Mouse (Mus musculus): ENCODE results near the gene Zcchc10.

The Zcchc10 gene

DNA sequence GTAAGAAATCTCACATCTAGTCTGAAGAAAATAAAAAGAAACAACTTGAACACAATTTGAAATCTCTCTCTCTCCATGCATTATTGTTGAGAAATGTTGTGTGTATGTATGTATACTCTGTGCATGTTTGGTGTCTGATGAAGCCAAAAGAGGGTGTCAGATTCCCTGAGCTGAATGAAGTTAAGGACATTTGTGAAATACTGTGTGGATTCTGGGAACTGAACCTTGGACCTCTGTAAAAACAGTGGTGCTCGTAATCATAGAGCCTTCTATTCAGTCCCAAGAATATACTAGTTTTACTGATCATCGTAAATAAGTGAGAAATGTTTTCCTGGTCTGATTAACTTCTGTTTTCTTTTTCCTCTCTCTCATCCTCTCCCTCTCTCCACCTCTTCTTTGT is 42.6 kb downstream of the Zcchc10 start:
- no peak for ATAC-seq (ENCODE audit: insufficient number of reproducible peaks, low FRiP score, low TSS enrichment)

DNA sequence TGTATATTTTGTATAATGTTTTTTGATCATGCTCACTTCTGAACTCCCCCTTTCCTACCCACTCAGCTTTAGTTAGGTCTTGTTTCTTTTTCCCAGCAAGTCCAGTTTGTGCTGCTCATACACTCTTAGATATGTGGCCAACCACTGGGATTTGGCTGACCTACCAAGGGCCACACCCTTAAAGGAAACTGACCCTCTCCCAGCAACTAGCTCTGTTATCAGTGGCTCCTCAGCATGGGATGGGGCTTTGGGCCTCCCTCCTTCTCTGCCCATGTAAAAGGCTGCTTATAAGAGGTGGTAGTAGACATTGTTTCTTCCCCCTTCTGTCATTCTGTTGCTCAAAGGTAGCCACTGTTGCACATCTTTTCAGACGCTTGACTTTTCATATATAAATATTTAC is 54.4 kb downstream of the Zcchc10 start:
- no peak for ATAC-seq (ENCODE audit: insufficient number of reproducible peaks, low FRiP score, low TSS enrichment)

Measured in cerebellum, adult (tissue).